ENCODE assay signal across 31 mouse cellular contexts in genomic region chr2:92312542-92312941, GRCm38 (mm10).
DNase-seq lines count a peak whose midpoint lies in the region; ATAC-seq lines count a peak whose summit lies in the region.
"Had no signal": no experiment of that assay in that cellular context is flagged by ENCODE, and none has a peak within 500 bp of the region (broad histone marks: within the 10 kb centered on the region; RNA-seq: fewer than 3 reads in every experiment).

No protein-coding gene starts in this region.

- H3K9me3 ChIP-seq in heart, embryonic 10.5 days = no peaks in the 10 kb centered on the region
- H3K9me3 ChIP-seq in heart, embryonic 12.5 days (replicated peaks) = no peaks in the 10 kb centered on the region
- H3K9me3 ChIP-seq: embryonic facial prominence, embryonic 13.5 days; forebrain, embryonic 10.5 days; intestine, embryonic 15.5 days; liver, embryonic 15.5 days; lung, embryonic 15.5 days; midbrain, embryonic 13.5 days; neural tube, embryonic 13.5 days had no signal

- 89% methylated on average over 4 of the region's 4 CpGs for WGBS in heart, embryonic 10.5 days
- WGBS in heart, embryonic 12.5 days = 87% methylated on average over 4 of the region's 4 CpGs

- no peak overlapping the region for H3K27ac ChIP-seq in heart, embryonic 10.5 days
- H3K27ac ChIP-seq in heart, embryonic 12.5 days (ENCODE audit: poor library complexity, severe bottlenecking) = no peak overlapping the region
- H3K27ac ChIP-seq: embryonic facial prominence, embryonic 13.5 days; forebrain, embryonic 10.5 days; intestine, embryonic 15.5 days; limb, embryonic 12.5 days; liver, embryonic 15.5 days; lung, embryonic 15.5 days; macrophage; midbrain, embryonic 13.5 days; neural tube, embryonic 13.5 days had no signal

- H3K9ac ChIP-seq in heart, embryonic 12.5 days = no peak overlapping the region
- H3K9ac ChIP-seq: embryonic facial prominence, embryonic 13.5 days; forebrain, postnatal 0 days; intestine, embryonic 15.5 days; limb, embryonic 12.5 days; liver, embryonic 15.5 days; lung, embryonic 15.5 days; midbrain, embryonic 13.5 days; neural tube, embryonic 13.5 days had no signal

- H3K27me3 ChIP-seq in heart, embryonic 10.5 days (ENCODE audit: insufficient read depth, poor library complexity, severe bottlenecking) = no peaks in the 10 kb centered on the region
- no peaks in the 10 kb centered on the region for H3K27me3 ChIP-seq in heart, embryonic 12.5 days (replicated peaks)
- H3K27me3 ChIP-seq: CH12.LX; embryonic facial prominence, embryonic 13.5 days; intestine, embryonic 15.5 days; limb, embryonic 12.5 days; liver, embryonic 15.5 days; lung, embryonic 15.5 days; midbrain, embryonic 13.5 days; neural tube, embryonic 13.5 days had no signal

- intact Hi-C loops in heart, postnatal 10 days (cut with DNase I) = no loop called here

- H3K4me3 ChIP-seq in heart, embryonic 10.5 days = no peak overlapping the region
- H3K4me3 ChIP-seq in heart, embryonic 12.5 days = no peak overlapping the region
- H3K4me3 ChIP-seq: embryonic facial prominence, embryonic 13.5 days; forebrain, embryonic 10.5 days; intestine, embryonic 15.5 days; limb, embryonic 12.5 days; liver, embryonic 15.5 days; lung, embryonic 15.5 days; midbrain, embryonic 13.5 days; neural tube, embryonic 13.5 days had no signal

- peak; percentile 26 for DNase-seq in cerebellum, adult 9-10 months
- DNase-seq in cerebellum, postnatal 10 days = no peak
- DNase-seq in heart, adult 11 months = peak; percentile 45
- no peak for DNase-seq in heart, embryonic 10.5 days (ENCODE audit: low spot score)
- DNase-seq in heart, postnatal 10 days = peak; percentile 8 to 23
- DNase-seq in right cerebral cortex, adult 18-20 months = peak; percentile 20
- DNase-seq in right cerebral cortex, adult 2 months (ENCODE audit: low spot score in 2 of 2) = no peak
- DNase-seq: adrenal gland, adult 8-10 months; cerebellum, adult 11 months; cerebellum, adult 9-11 months; forebrain, postnatal 0 days; kidney, adult 2 months; kidney, postnatal 36 days; layer of hippocampus, postnatal 36 days; right cerebral cortex, postnatal 25 days; spleen, adult 18-20 months; thymus, adult 18-20 months; thymus, postnatal 25 days had no signal

- H3K4me2 ChIP-seq in heart, embryonic 12.5 days = no peak overlapping the region
- H3K4me2 ChIP-seq: embryonic facial prominence, embryonic 13.5 days; intestine, embryonic 15.5 days; limb, embryonic 12.5 days; liver, embryonic 15.5 days; lung, embryonic 15.5 days; midbrain, embryonic 13.5 days; neural tube, embryonic 13.5 days had no signal

- H3K4me1 ChIP-seq in heart, embryonic 10.5 days = no peaks in the 10 kb centered on the region
- H3K4me1 ChIP-seq in heart, embryonic 12.5 days (replicated peaks) = no peaks in the 10 kb centered on the region
- H3K4me1 ChIP-seq: intestine, embryonic 15.5 days; limb, embryonic 12.5 days; lung, embryonic 15.5 days; neural tube, embryonic 13.5 days had no signal

- peaks cover 11% of the 10 kb centered on the region; the same call in 1 of the 2 replicates for H3K36me3 ChIP-seq in heart, embryonic 10.5 days
- H3K36me3 ChIP-seq in heart, embryonic 12.5 days = peaks cover 6% of the 10 kb centered on the region
- H3K36me3 ChIP-seq: intestine, embryonic 15.5 days; liver, embryonic 15.5 days; lung, embryonic 15.5 days; neural tube, embryonic 13.5 days had no signal

- no peak for ATAC-seq in heart, embryonic 12.5 days (ENCODE audit: insufficient number of reproducible peaks, low FRiP score)
- ATAC-seq: activated CD4-positive, CD25-positive, alpha-beta regulatory T cell, adult 4 months; forebrain, postnatal 0 days; hindbrain, embryonic 16.5 days; intestine, embryonic 15.5 days; midbrain, embryonic 13.5 days had no signal

Comparison
In these comparisons a context has a peak if more than half of its experiments do, and no peak if none do; other contexts are left out.
1. DNase-seq: peak in cerebellum, adult 9-10 months (single experiment), heart, adult 11 months (single experiment), heart, postnatal 10 days (2 of 2) and right cerebral cortex, adult 18-20 months (single experiment); none in cerebellum, postnatal 10 days (0 of 2), heart, embryonic 10.5 days (single experiment) and right cerebral cortex, adult 2 months (0 of 2).